Mouse (Mus musculus) mouse embryonic stem cell (cell line): ENCODE measurements at regions not wholly inside any gene's neighbourhood (a gene's known extent, or its start where the extent isn't known, plus 50 kb on each side); places are given as distances from the start of the nearest gene placed in this dataset.

ENCODE experiments used
- in situ Hi-C, 2 experiments: fragments of 300-500 bp; cut with MboI; formaldehyde crosslinking; loops; 1 replicate in 1 of 2; 3 replicates in 1 of 2; pipeline ENCODE4 v1.14.3; 2019 to 2020; ENCODE audit warnings: low sequenced_read_pairs in 2 of 2, low pct_unique_long_range_greater_than_20kb in 1 of 2, mixed read lengths in 1 of 2; ENCODE audit not compliant: unreplicated experiment in 1 of 2

DNA sequence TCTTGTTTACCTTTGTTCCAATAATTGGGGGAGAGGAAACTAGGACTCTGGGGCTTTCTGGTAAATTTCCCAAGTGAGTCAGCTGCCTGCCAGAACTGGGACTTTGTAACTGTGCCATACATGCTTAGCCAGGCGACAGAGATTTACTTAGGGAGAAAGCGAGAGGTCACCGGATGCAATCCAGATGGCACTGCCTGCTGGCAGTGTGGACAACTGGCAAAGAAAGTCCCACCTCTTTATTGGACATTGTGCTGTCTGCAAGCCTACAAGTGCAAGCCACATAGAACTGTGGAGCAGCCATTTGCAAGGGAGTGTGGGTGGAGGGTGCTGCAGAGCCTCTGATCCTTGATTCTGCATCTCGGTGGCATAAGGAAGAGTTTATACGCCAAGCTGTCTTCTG lies 362.7 kb downstream of the Rps15a start:
- in situ Hi-C loops, result no loop called here

DNA sequence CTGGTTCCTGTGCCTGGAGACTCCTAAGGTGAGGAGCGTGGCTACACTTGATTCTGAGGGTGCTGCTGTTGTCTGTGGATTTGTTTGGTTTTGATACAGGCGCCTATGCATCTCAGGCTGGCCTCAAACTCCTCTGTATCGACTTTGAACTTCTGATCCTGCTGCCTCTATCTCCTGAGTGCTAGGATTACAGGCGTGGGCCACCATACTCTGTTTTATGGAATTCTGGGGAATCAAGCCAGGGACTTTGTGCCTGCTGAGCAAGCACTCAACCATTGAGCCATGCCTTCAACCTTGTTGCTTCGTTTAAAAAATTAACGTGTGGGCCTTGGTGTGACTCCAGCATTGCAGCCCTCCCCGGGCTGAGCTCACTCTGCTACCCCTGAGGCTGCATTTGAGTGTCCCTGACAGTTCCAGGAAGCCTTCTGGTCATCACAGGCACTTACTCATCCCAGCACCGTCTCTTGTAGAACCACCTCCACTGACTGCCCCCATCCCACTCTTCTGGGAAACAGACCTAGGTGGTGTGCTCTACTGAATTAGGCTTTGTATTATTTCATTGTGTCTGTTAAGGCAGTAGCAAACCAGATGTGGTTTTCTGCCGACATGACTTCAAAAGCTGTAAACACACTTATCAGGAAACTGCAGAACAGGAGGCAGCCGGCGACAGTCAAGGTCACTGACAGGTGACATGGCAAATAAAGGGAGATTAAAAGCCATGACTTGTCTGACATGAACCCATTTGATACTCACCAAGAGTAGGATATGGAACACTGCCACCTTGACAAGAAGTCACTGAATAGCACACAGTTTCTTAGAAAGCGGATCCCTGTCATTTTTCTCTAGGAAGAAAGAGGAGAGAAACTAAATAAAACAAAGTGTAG lies 363.4 kb downstream of the Rps15a start:
- in situ Hi-C loops, result no loop called here

GRCm38 (mm10) chr7:117747991-117748390 lies 367.2 kb downstream of the Xylt1 start:
- in situ Hi-C loops, result no loop called here

GRCm38 (mm10) chr7:117746393-117746792 lies 365.6 kb downstream of the Xylt1 start:
- in situ Hi-C loops, result no loop called here

- in situ Hi-C loops, result no loop called here
Observed at GRCm38 (mm10) chr7:117739706-117740105, 358.9 kb downstream of the Xylt1 start.

- in situ Hi-C loops, result no loop called here
Observed at GRCm38 (mm10) chr7:117735699-117736020, 354.9 kb downstream of the Xylt1 start.

DNA sequence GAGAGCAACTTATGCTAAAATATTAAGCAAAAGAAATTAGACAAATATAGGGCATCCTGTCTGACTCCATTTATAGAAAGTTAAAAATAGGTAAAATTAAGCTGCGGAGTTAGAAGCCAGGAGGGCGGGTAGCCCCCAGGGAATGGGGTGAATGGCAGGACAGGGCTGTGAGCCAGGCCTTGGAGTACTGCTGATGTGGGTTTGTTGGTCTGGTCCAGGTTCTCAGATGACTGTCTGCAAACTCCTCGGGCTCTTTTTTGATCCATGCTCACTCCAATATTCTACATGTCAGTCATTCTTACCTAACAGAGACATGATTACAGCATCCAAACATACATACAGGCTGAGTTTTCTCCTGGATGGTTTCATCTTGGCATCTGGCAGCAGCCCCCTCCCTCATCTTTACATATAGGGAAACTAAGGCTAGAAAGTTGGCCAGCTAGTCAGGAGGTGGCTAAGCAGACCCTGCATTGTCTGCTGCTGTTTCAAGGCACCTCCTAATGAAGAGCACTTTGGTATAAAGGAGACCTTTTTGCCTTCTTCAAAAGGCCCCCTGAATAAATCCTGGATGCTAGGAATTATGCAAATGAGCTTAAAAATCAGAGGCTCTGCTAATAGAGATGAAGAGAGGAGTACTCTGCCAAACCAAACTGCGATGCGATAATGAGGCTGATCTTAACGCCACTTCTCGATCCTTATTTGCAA lies 354.4 kb downstream of the Xylt1 start:
- in situ Hi-C loops, result no loop called here

DNA sequence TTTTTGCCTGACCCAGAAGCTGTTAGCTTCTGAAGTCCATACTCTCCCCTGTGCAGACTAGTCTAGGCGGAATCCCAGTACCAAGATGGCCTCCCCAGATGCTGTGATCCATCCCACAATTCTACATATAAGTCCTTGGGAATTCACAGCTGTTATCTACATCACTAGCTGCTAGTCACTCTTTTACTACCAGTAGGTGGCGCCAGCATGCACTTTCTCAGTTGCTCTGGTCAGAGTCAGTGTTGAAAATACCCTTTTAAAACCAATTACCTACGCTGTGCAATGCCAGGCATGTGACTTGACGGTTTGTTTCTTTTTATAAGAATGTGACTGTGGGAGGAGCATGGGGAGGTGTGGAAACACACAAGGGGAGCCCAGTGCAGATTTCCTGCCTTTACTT lies 348.3 kb downstream of the Xylt1 start:
- in situ Hi-C loops, result no loop called here
